Mouse (Mus musculus): ENCODE measurements around the gene Uqcc1.
"Not testable (repeated sequence)": the region's sequence is repeated elsewhere in the genome, so short reads cannot be mapped to it uniquely, and the experiment has no call there.

Gene Uqcc1

DNA sequence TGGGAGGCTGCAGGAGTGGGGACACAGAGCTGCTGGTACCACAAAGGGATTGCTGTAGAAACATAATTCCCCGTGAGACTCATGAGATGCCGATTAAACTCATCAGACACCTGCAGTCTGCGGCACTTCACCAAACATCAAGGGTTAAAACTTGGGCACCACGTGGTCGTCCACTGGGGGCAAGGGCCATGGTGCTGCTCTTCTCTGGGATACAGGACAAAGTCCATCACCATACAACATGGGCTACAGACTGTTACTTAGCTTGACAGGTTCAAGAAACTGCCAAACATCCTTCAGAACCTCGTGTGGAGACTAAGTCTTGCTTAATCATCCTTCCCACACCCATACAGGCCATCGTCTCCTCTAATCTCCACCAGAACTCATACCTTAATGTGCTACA, 70.0 kb downstream of the Uqcc1 start:
- no peak for DNase-seq (ENCODE audit: low spot score)

DNA sequence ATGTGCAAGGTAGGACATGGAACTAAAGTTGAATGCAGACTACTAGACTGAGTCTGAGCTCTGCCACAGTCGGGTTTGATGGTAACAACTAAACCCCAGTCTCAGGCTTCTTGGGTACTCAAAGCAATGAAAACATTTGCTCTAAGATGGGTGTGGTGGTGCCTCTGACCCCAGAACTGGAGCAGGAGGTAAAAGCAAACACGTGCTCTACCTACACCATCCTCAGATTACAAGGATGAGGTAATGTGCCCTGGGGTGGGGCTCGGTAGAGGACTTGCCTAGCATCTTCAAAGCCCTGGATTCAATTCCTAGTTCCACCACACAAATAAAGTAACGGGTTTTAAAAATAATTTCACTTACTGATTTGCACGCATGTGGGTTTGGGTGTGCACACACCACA, 77.6 kb downstream of the Uqcc1 start:
- no peak for DNase-seq (ENCODE audit: low spot score)

DNA sequence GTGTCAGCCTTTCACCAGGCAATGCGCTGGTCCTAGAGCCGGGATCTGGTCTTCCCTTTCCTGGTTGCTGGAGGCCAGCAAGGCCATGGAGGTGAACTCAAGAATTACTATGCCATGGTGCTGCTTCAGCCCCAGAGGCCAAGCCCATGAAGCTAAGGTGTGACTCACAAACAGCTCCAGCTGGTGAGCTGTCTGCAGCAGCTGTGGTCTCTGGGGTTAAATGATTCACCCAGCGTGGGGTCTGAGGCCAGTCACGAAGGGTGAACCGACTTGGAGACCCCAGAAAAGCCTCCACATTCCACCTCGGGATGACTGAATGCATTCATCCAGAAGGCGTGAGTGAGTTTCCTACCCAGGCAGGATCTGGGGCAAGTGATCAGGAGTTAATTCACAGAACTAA, 80.0 kb downstream of the Uqcc1 start:
- no peak for DNase-seq (ENCODE audit: low spot score)

DNA sequence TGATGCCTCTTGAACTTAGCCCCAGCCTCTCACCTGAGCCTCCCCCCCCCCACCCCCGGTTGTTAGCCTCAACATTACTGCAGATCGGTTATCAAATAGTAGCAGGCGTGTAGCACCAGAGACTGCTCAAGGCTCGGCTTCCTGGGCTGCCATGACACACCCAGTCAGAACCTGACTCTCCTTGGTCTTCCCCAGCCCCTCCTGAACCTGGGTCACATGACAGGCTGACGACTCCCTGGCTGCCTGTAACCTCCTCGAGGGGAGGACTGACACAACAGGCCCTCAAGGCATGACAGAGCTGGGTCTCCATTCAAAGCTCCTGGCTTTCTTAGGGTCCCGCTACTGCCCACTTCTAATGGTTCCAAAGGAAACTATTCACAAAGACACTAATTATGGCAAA, 80.6 kb downstream of the Uqcc1 start:
- no peak for DNase-seq (ENCODE audit: low spot score)

DNA sequence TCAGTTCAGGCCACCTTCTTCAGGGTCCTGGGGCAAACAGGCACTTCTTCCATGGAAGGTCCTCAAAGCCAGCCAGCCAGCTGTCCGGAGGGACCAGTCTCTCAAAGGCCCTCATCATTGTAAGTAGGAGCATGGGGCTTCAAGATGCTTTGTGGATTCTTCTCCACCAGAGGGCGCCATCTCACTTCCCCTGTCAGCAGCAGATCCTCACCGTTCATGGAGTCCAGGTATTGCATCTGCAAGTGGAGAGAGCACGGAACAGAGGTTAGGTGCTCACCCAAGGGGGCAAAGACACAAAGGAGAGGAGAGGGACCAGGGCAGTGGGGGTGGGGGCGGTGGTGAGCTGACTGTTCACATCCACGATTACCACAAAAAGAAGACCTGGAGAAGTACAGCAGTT, 81.8 kb downstream of the Uqcc1 start:
- DNase-seq (ENCODE audit: low spot score): peak; percentile 85

DNA sequence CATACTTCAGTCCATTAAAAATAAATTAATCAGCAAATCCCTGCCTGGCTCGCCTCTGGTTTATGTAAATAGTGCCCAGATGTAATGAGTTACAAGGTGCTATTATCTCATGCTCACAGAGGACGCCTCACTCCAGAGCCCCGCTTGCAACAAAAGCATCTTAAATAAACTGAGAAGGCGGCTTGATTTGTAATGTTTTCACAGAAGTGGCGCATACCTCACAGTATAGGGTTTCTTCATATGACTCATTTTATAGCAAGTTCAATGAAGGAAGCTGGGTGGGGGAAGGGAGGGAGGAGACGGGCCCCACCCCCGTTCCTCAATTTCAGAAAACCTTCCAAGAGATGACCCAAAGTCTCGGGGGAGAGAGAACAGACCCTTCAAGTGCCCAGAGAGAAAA, 83.2 kb downstream of the Uqcc1 start:
- DNase-seq (ENCODE audit: low spot score): no peak

DNA sequence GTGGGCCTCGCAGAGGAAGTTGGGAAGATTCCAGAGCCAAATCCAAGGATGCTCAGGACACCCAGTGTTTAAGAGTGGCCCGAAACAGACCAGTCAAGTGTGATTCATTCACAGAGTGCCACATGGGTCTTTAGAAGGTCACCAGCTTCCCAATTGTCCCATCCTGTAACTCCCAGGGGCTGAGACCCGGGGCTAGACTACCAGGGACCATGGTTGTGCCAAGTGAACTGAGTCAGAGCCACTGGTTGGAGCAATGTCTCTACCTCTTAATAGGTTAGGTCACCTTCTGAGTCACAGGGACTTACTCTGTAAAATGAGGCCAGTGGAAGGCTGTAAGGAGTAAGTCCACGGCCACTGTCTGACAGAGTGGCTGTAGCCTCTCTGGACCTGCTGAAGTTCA, 91.1 kb downstream of the Uqcc1 start:
- no peak for DNase-seq (ENCODE audit: low spot score)

DNA sequence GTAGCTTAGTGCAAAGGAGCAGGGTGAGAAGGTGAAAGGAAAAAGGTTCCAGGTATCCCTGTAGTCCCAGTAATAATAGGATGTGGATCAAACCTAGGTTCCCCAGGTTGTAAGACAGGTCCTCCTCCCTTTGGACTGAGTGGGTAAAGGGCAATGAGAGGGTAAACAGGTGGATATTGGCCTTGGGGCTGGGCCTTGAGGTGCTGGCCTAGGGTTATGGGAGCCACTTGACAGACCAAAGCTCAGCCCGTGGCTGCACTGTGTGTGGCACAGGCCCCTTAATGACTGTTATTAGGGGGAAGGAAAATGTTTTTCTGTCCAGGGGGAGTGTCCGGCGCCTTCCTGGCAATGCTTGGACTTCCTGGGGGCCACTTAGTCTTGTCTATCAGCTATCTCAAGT, 92.1 kb downstream of the Uqcc1 start:
- DNase-seq (ENCODE audit: low spot score): no peak

DNA sequence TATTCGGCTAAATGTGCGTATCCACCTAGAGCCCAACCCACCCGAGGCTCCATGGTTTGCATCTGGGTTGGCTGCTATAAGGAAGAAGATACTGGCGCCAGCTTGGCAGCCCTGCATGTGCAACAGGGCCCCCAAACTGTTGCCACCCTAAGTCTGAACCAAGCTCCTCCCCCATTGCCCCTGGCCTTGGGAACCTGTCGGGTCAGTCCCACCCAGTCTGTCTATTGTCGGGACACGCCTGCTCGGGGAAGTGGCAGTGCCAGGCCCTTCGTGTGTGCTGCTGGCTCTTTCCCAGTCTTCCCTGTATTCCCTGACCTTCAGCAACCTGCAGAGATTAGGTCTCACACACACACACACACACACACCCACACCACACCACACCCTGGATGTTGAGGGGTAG, 95.4 kb downstream of the Uqcc1 start, which contains the start of gene Fam83c:
Gene Fam83c, minus strand, starts transcription at position 123 of the 400 bp plus-strand sequence.
- DNase-seq (ENCODE audit: low spot score): no peak

DNA sequence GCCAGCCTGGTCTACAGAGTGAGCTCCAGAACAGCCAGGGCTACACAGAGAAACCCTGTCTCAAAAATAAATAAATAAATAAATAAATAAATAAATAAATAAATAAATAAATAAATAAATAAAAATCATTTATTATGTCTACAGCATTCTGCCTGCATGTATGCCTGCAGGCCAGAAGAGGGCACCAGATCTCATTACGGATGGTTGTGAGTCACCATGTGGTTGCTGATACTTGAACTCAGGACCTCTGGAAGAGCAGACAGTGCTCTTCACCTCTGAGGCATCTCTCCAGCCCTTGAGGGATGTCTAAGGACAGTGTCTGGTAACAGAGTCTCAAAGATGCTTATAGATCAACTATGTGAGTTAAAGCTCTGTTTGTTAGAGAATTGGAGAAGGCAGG, 98.0 kb downstream of the Uqcc1 start:
- DNase-seq (ENCODE audit: low spot score): not testable (repeated sequence)

DNA sequence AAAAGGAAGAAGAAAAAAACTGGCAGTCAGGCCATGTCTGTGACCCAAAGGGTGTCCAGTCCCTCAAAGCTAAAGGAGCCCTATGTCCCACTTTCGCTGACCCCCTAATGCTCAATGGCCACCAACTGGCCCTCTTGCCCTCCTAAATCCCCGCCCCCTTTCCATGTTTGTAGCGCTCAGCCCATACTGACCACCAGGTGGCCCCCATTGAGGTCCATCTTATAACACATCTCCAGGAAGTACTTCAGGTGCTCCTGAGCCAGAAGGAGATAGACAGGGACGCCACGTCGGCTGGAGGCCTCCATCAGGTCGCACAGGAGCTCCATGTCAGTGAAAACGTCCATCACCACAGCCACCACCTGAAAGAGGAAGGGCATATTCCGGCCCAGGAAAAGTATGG, 98.8 kb downstream of the Uqcc1 start:
- DNase-seq (ENCODE audit: low spot score): no peak

DNA sequence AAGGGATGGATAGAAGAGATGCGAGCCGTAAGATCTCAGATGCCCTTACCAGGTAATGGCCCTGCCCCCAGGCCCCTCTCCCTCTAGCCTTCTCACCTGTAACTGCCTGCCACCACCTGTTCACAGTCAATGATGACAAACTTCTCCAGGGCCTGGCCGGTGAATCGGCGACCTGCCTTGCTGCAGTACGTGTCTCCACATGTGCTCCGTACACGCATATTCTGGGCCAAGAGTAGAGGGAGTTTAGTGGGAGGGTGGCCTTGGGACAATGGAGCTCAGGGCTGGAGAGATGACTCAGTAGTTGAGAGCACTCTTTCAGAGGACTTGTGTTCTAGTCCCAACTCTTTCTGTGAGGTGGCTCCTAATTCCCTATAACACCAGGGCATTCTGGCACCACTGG, 99.3 kb downstream of the Uqcc1 start:
- no peak for DNase-seq (ENCODE audit: low spot score)

DNA sequence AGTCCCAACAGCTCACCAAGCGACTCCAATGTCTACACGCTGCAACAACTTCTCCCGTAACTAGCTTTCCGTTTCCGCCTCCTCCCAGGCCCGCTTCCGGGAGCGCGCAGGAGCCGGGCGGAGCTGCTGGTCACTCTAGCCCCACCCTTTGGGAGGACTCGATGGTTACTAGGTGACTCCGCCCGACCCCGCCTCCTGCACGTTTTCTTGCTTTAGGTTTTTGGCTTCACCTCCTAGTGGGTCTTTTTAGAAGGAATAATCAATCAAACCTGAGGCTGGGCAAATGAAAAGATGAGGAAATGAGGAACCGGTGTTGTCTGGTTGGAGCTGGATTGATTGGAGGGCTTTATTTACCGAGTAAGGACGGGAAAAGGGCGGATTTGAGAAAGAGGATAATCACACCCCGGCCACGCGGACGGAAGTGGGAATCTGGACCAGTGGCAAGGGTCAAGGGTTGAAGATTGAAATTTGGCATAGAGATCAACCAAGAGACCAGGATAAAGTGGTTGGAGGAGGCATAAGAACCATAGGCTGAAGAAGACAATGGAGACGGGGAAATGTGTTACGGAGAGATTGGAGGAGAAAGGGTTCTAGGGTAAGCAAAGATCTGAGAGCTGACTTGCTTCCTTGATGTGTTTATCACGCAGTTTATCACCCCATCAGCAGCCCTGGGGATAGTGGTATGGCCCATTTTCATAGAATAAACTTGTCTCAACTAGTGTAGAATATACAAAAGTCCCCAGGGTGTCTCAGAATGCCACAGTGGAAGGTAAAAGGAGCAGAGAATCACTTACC, 103.3 kb downstream of the Uqcc1 start, which contains the start of gene Eif6:
Gene Eif6, minus strand, starts transcription at position 296 of the 795 bp plus-strand sequence.
- peak; percentile 82 for DNase-seq (ENCODE audit: low spot score)

DNA sequence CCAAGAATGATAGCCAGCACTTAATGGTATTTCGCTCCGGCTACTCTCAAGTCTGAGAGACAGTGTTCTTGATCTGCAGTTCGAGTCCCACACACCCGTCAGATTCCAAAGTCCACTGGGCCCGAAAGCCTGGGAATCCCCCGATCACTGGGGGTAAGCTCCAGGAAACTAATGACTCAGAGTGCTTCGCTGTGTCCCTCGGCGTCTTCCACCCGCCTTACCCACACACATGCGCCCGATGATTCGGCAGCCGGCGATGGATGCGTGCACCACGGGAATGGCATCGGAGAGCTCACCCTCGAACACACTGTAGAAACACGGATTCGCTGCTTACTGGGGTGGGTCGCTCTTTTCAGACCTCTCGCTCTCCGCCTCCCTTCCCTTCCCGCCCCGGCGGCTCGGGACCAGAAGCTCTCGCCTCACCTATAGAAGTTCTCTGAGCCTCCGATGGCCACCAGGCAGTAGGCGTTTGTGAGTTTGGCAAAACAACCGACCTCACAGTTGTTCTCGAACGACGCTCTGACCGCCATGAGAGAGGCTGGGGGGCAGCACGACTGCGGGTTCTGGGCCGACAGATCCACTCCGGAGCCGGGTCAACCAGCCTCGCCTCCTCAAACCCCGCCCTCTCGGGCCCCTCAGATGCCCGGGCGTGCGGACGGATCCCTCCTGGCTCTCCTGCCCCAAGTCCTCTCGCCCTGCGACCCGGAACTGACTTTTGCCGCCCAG, 104.0 kb downstream of the Uqcc1 start:
- no peak for DNase-seq (ENCODE audit: low spot score)

DNA sequence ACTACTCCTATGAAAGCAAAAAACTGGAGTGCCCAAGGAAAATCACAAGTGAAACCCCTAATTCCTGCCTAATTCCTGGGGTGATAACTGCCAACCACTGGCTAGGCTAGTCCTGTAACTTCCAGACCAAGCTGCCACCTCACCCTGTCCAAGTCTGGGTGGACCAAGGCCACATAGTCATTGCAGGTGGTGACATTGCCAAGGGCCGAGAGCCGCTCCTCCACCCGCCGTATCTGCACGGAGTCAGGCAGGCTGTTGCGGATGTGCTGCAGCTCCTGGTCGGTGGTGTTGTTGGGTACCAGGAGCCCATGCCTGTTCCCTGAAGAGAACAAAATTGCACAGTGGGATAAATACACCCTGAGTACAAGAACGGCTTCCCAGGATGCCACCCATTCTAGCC, 106.4 kb downstream of the Uqcc1 start:
- DNase-seq (ENCODE audit: low spot score): no peak

DNA sequence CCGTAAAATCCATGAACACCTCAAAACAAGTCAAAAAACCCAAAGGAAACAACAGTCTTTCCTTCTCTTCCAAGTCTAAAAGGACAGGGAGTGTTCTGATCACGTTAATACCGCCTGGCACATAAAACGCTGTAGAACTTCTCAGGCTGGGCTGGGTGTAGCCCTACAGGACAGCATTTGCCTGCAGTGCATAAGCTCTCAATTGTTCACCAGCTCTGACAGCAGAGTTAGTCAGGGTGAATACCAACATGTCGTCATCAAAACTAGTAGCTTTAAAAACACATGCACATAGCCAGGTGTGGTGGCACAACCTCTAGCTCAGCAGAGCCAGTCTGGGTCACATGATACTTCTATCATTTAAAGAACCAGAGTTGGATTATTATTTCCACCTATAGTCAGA, 109.3 kb downstream of the Uqcc1 start:
- DNase-seq (ENCODE audit: low spot score): no peak

DNA sequence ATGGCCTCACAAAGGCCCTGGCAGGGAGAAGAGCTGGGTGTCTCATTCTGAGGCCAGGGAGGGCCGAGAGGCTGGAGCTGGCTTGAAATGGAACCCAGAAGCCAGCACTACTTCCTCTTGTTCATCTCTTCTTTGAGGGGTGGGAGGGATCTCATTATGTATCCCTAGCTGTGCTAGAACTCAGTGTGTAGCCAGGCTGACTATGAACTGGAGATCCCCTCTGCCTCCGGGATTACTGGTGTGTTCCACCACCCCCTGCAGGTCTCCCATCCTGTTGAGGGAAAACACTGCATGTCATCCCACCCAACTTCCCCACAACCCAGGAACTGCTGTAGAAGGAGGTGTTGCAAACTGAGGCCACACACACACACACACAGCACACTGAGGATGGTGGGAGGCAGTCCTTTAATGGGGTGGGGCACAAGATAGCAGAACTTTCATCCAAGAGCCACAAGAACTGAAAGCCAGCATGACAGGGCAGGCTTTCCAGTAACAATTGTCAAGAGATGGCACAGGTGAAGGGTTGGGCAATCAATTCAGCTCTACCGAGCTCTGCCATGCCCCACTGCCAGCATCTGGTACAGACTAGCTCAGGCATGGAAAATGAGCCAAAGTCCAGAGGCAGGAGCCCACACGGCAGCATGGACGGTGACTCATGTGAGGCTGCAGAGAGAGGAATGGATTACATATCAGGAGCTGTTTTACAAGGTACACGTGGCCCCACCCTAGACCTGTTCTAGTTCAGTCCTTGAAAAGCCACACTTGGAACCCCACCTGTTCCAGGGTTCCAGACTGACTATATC, 110.5 kb downstream of the Uqcc1 start:
- no peak for DNase-seq (ENCODE audit: low spot score)

DNA sequence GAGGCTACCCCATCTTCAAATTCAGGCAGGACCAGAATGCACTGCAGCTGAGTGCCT, 110.9 kb downstream of the Uqcc1 start, which contains the start of gene BC029722:
Gene BC029722, minus strand, starts transcription at position 35 of the 57 bp plus-strand sequence.
- no peak for DNase-seq (ENCODE audit: low spot score)

DNA sequence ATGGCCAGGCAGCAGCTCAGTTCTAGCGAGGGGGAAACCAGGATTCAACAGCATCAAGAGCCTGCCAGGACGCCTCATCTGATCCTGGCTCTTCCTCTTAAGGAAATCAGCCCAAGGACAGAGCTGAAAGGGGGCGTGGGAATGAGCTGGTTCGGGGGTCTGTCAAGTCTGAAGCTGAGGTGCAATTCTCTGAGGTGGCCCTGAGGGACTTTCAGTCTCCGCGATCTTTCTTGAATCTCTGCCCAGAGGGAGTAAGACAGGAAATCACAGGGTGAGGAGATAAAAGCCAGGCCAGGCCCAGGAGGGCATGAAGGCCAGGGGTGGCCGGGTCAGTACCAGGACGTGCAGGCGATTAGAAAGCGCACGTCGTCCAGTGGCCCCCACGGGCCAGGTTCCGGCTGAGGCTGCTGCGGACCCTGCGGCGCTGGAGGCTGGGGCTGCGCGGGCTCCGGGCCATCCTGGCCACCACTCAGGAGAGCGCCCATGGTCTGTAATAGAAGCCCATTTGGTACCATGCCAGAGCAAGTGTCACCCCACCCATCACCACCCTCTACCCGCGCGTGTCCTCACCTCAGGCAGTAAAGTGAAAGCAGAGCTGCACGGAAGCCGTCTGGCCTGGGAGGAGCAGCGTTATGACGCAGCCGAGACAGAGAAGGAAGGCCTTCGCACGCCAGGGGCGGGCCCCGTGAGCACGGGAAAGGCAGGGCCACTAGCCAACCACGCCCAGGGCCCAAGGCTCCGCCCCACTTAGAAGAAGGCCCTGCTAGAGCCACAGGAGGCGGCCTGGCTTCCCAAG, 111.3 kb downstream of the Uqcc1 start:
- DNase-seq (ENCODE audit: low spot score): peak; percentile 95

DNA sequence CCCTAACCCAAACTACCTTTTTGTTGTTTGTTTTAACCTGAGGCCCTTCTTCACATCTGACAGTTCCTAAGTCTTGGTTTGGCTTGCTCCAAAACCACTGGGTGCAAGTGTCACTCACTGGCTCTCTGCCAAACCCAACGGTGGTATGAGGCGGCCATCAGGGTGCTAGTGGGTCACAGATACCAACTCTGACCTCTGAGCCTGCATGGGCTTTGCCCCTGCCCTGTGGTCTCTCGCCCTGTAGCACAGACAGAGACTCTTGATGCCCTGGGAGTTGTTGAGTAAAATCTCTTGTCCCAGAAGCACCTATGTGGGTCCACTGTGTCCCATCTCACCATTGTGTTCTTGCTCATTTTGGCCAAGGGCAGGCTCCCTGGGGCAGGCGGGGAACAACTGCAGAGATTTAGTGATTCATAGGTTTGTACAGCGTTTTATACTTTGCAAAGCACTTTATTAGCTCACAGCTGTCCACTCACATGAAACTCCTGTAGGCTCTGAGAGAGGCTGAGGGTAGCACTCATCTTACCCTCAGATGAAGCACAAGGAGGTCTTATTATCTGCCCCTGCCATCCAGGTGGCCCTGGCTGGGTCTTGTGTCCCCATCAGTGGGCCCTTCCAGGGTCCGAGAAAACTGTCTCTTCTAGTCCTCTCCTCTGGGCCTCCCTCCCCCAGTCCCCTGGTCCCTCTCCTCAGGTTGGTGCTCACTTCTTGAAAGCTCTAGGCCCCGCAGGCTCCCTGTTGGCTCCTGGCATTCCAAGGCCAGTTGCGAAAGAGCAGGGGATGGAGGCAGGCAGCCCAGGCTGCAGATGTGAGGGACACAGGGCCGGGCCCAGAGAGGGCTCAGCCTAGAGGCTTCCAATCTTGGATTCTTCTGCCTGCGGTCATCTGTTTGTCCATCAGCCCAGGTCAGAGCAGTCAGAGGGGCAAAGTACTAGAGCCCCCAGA, 112.5 kb downstream of the Uqcc1 start:
- no peak for DNase-seq (ENCODE audit: low spot score)

DNA sequence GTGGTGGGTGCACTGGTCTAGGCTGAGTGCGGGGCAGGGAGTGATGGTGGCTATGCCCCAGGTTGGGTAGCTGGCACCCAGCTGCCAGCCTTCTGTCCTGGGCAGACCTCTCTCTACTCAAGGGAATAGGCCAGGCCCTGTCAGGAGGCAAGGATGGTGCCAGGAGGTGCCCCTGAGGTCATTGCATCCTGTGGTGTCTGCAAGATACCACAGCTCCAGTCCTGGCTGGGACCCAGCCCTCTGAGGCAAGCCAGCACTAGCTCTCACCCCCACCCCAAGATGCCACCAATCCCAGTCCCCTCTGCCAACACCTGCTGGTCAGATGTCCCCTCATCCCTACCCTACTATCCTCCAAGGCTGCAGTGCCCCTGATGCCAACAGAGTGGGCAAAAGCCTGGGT, 113.9 kb downstream of the Uqcc1 start:
- DNase-seq (ENCODE audit: low spot score): no peak
